ENCODE assay signal across 8 mouse cellular contexts in genomic region chr6:120001718-120002117, GRCm38 (mm10). TPM values are rescaled to one million over a fixed set of nuclear protein-coding genes. Genes with fewer than 3 reads are reported as not detected.
DNase-seq lines count a peak whose midpoint lies in the region; ATAC-seq and TF ChIP-seq lines count a peak whose summit lies in the region.

No protein-coding gene starts in this region.

- intact Hi-C loops in gastrocnemius, postnatal 14 days (cut with DNase I; ENCODE audit: low total_unique reads), result loop anchor here (5.0 kb wide), 1 partner anchor 196 kb away; no protein-coding TSS in a partner anchor

- no peaks in the 10 kb centered on the region for H3K36me3 ChIP-seq in hindbrain, embryonic 11.5 days (ENCODE audit: control insufficient read depth, insufficient read depth, low read length)
- H3K36me3 ChIP-seq in hindbrain, embryonic 13.5 days, result peaks cover 5% of the 10 kb centered on the region
- no peaks in the 10 kb centered on the region; the same call in 1 of the 2 replicates for H3K36me3 ChIP-seq in ES-E14 (ENCODE audit: control insufficient read depth, insufficient read depth, low read length, poor library complexity, severe bottlenecking)
- peaks cover 15% of the 10 kb centered on the region for H3K36me3 ChIP-seq in embryonic facial prominence, embryonic 14.5 days (ENCODE audit: control insufficient read depth, insufficient read depth, low read length)
- H3K36me3 ChIP-seq in forebrain, embryonic 16.5 days (ENCODE audit: control insufficient read depth, insufficient read depth), result 0 out of 2 replicates have a peak, but pooled peaks cover 2% of the 10 kb centered on the region

- no peaks in the 10 kb centered on the region for H3K27me3 ChIP-seq in hindbrain, embryonic 11.5 days (ENCODE audit: control insufficient read depth, insufficient read depth, low read length)
- H3K27me3 ChIP-seq in hindbrain, embryonic 13.5 days, result no peaks in the 10 kb centered on the region
- H3K27me3 ChIP-seq in embryonic facial prominence, embryonic 14.5 days (replicated peaks; ENCODE audit: control insufficient read depth, insufficient read depth, low read length), result no peaks in the 10 kb centered on the region
- no peaks in the 10 kb centered on the region for H3K27me3 ChIP-seq in forebrain, embryonic 16.5 days (replicated peaks; ENCODE audit: control insufficient read depth, insufficient read depth, low read length)

- no peak overlapping the region for H3K9ac ChIP-seq in hindbrain, embryonic 11.5 days (ENCODE audit: low read depth, low read length)
- H3K9ac ChIP-seq in hindbrain, embryonic 13.5 days, result no peak overlapping the region
- no peak overlapping the region for H3K9ac ChIP-seq in ES-E14 (ENCODE audit: insufficient read depth, low read depth, low read length, poor library complexity, severe bottlenecking)
- H3K9ac ChIP-seq in embryonic facial prominence, embryonic 14.5 days (ENCODE audit: low read depth, low read length), result no peak overlapping the region
- no peak overlapping the region for H3K9ac ChIP-seq in forebrain, embryonic 16.5 days (replicated peaks; ENCODE audit: low read depth, low read length)

- no peaks in the 10 kb centered on the region for H3K9me3 ChIP-seq in hindbrain, embryonic 11.5 days (ENCODE audit: control insufficient read depth, low read length)
- H3K9me3 ChIP-seq in hindbrain, embryonic 13.5 days, result no peaks in the 10 kb centered on the region
- no peaks in the 10 kb centered on the region for H3K9me3 ChIP-seq in ES-E14 (ENCODE audit: control insufficient read depth, insufficient read depth, low read depth, low read length)
- no peaks in the 10 kb centered on the region for H3K9me3 ChIP-seq in embryonic facial prominence, embryonic 14.5 days (ENCODE audit: control insufficient read depth, low read length)
- no peaks in the 10 kb centered on the region for H3K9me3 ChIP-seq in forebrain, embryonic 16.5 days (ENCODE audit: control insufficient read depth, low read length)

- H3K4me2 ChIP-seq in hindbrain, embryonic 11.5 days (replicated peaks; ENCODE audit: low read depth, low read length), result no peak overlapping the region
- H3K4me2 ChIP-seq in hindbrain, embryonic 13.5 days, result no peak overlapping the region
- no peak overlapping the region for H3K4me2 ChIP-seq in embryonic facial prominence, embryonic 14.5 days (ENCODE audit: low read depth, low read length)
- no peak overlapping the region for H3K4me2 ChIP-seq in forebrain, embryonic 16.5 days (ENCODE audit: low read length)

- H3K27ac ChIP-seq in hindbrain, embryonic 11.5 days (ENCODE audit: low read depth, low read length), result no peak overlapping the region
- H3K27ac ChIP-seq in hindbrain, embryonic 13.5 days, result no peak overlapping the region
- H3K27ac ChIP-seq in ES-E14 (ENCODE audit: insufficient read depth, low read depth, low read length, poor library complexity, severe bottlenecking), result no peak overlapping the region
- no peak overlapping the region for H3K27ac ChIP-seq in embryonic facial prominence, embryonic 14.5 days (replicated peaks; ENCODE audit: low read depth, low read length)
- H3K27ac ChIP-seq in forebrain, embryonic 16.5 days (ENCODE audit: low read length), result no peak overlapping the region

- H3K4me3 ChIP-seq in hindbrain, embryonic 11.5 days (ENCODE audit: low read depth, low read length), result no peak overlapping the region
- no peak overlapping the region for H3K4me3 ChIP-seq in hindbrain, embryonic 13.5 days
- H3K4me3 ChIP-seq in ES-E14 (ENCODE audit: insufficient read depth in 1 of 2, low read depth in 1 of 2, low read length in 2 of 2, poor library complexity in 1 of 2, severe bottlenecking in 1 of 2), result no peak overlapping the region
- no peak overlapping the region for H3K4me3 ChIP-seq in embryonic facial prominence, embryonic 14.5 days (ENCODE audit: low read depth, low read length)
- H3K4me3 ChIP-seq in forebrain, embryonic 16.5 days (replicated peaks; ENCODE audit: low read length), result no peak overlapping the region

- in situ Hi-C loops in ES-E14 (cut with MboI; ENCODE audit: low sequenced_read_pairs in 2 of 2, unreplicated experiment in 2 of 2), result loop anchor here in 1 of 2 experiments (5.0 kb wide), 1 partner anchor 191 kb away; no protein-coding TSS in a partner anchor

- peak; percentile 54 for DNase-seq in hindbrain, embryonic 11.5 days (ENCODE audit: low spot score)
- DNase-seq in 3134 (ENCODE audit: extremely low read depth, insufficient read length, low spot score) (peak; percentile 25), ES-E14 (ENCODE audit: low read depth, low spot score) (peak; percentile 31)
- peak; percentile 47 for DNase-seq in embryonic facial prominence, embryonic 14.5 days (ENCODE audit: low spot score)
- peak; percentile 42 for DNase-seq in skeletal muscle tissue, adult 2 months (ENCODE audit: low read depth, low spot score)
- DNase-seq in gastrocnemius, postnatal 14 days, result no peak

- no peak for ATAC-seq in hindbrain, embryonic 11.5 days (ENCODE audit: low FRiP score)
- no peak for ATAC-seq in hindbrain, embryonic 13.5 days (ENCODE audit: low FRiP score)
- no peak for ATAC-seq in embryonic facial prominence, embryonic 14.5 days (ENCODE audit: low read depth)
- no peak for ATAC-seq in forebrain, embryonic 16.5 days

- no peaks in the 10 kb centered on the region for H3K4me1 ChIP-seq in hindbrain, embryonic 11.5 days (replicated peaks; ENCODE audit: control insufficient read depth, insufficient read depth, low read length)
- no peaks in the 10 kb centered on the region for H3K4me1 ChIP-seq in hindbrain, embryonic 13.5 days (replicated peaks)
- H3K4me1 ChIP-seq in ES-E14 (ENCODE audit: control insufficient read depth in 2 of 2, insufficient read depth in 2 of 2, low read length in 2 of 2, poor library complexity in 1 of 2), result no peaks in the 10 kb centered on the region
- H3K4me1 ChIP-seq in embryonic facial prominence, embryonic 14.5 days (ENCODE audit: control insufficient read depth, insufficient read depth, low read length), result no peaks in the 10 kb centered on the region
- H3K4me1 ChIP-seq in forebrain, embryonic 16.5 days (replicated peaks; ENCODE audit: control insufficient read depth, insufficient read depth, low read length), result no peaks in the 10 kb centered on the region

TF ChIP-seq in ES-E14, 5 proteins besides CTCF, POLR2A, EP300 and RAD21:
- TF ChIP-seq ZC3H11A (IDR thresholded peaks at IDR 0.05; ENCODE audit: borderline replicate concordance, low read depth, low read length) (no peak), MAFK (IDR thresholded peaks at IDR 0.05; ENCODE audit: insufficient read depth, low read depth, low read length) (no peak), CHD2 (IDR thresholded peaks at IDR 0.05; ENCODE audit: low read depth, low read length) (no peak), ZNF384 (IDR thresholded peaks at IDR 0.05; ENCODE audit: low read depth, low read length) (no peak), HCFC1 (IDR thresholded peaks at IDR 0.05; ENCODE audit: borderline replicate concordance, insufficient read depth, low read length) (no peak)

RNA-seq across cellular contexts. Expression of gene Wnk1, which starts 36.8 kb away (rescaled TPM):
- polyA plus RNA-seq in hindbrain, embryonic 11.5 days (2014; fragmentation: Nextera tagmentation; extraction: Ambion mirVana), result 63.9 and 91.7 TPM in 2 replicates
- polyA plus RNA-seq in hindbrain, embryonic 13.5 days (2015; fragmentation: Nextera tagmentation; extraction: Ambion mirVana), result 56.5 and 60.0 TPM in 2 replicates
- 109 and 165 TPM in 2 replicates for total RNA-seq in ES-E14 (2012; rRNA removed)
- polyA plus RNA-seq in embryonic facial prominence, embryonic 14.5 days (2014; fragmentation: Nextera tagmentation; extraction: Ambion mirVana), result 73.3 and 83.9 TPM in 2 replicates
- 100 to 1,000 TPM; 271 TPM for total RNA-seq in gastrocnemius, postnatal 14 days (2021)
- 40.4 and 53.9 TPM in 2 replicates for polyA plus RNA-seq in forebrain, embryonic 16.5 days (2015; fragmentation: Nextera tagmentation; extraction: Ambion mirVana)
